Mouse (Mus musculus) inflammation-experienced regulatory T-cells (primary cell): ENCODE data around the gene Itpr2. TPM values are rescaled to one million over a fixed set of nuclear protein-coding genes. Genes with fewer than 3 reads are reported as not detected.

Source experiments
- polyA plus RNA-seq, 2 experiments: library from polyadenylated mRNA; unstranded; fragments of 100-300 nt; shearing (Covaris generic); gene quantifications; one replicate each; pipeline ENCODE4 v1.2.1; 2017

Gene Itpr2
- 100 to 1,000 TPM; 210 to 217 TPM for polyA plus RNA-seq

GRCm38 (mm10) chr6:146501866-146502804 lies at the start of gene Itpr2:
Gene Itpr2, minus strand, starts transcription at chr6:146502223.

Other genes with a start within 250 kb of the Itpr2 start
- gene Fgfr1op2, start 75.0 kb upstream of the Itpr2 start, polyA plus RNA-seq = 100 to 1,000 TPM; 164 to 194 TPM
- 10 to 100 TPM; 77.9 to 96.5 TPM for gene Ints13, start 75.6 kb upstream of the Itpr2 start, polyA plus RNA-seq
- gene Med21, start 140.3 kb upstream of the Itpr2 start, polyA plus RNA-seq = 10 to 100 TPM; 67.7 to 99.4 TPM
- 10 to 100 TPM; 25.0 to 30.4 TPM for gene Tm7sf3, start 140.6 kb upstream of the Itpr2 start, polyA plus RNA-seq
- gene Stk38l, start 222.8 kb upstream of the Itpr2 start, polyA plus RNA-seq = 1 to 10 TPM; 8.8 to 9.5 TPM